ENCODE assay signal across 26 mouse cellular contexts in the genomic region with DNA sequence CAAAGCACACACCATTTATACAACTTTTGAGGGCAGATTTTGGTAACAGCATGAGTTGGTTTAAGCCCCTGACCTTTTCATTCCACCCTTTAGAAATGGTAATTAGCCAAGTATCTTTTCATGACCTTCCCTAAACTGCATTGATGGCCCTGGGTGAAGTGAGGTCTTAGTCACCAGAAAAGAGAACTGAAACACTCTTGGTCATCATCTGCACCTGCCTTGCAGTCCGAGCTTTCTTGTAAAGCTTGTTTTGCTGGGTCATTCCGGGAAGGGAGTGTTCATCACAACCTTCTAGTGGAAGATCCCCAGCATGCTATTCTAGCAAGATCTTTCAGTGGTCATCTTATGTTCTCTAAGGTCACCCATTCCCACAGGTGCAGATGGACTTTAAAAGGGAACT.
DNase-seq lines count a peak whose midpoint lies in the region; ATAC-seq and TF ChIP-seq lines count a peak whose summit lies in the region.
"Had no signal": no experiment of that assay in that cellular context is flagged by ENCODE, and none has a peak within 500 bp of the region (broad histone marks: within the 10 kb centered on the region; RNA-seq: fewer than 3 reads in every experiment).

No protein-coding gene starts in this region.

- no peak overlapping the region for H3K4me2 ChIP-seq in midbrain, embryonic 13.5 days (replicated peaks)
- H3K4me2 ChIP-seq: embryonic facial prominence, embryonic 13.5 days; embryonic facial prominence, embryonic 15.5 days; forebrain, embryonic 12.5 days had no signal

- no peaks in the 10 kb centered on the region for H3K9me3 ChIP-seq in midbrain, embryonic 13.5 days
- H3K9me3 ChIP-seq: embryonic facial prominence, embryonic 13.5 days; embryonic facial prominence, embryonic 15.5 days; forebrain, embryonic 10.5 days; forebrain, embryonic 12.5 days; G1E had no signal

- H3K9ac ChIP-seq in midbrain, embryonic 13.5 days (replicated peaks) = no peak overlapping the region
- H3K9ac ChIP-seq: embryonic facial prominence, embryonic 13.5 days; embryonic facial prominence, embryonic 15.5 days; forebrain, embryonic 12.5 days had no signal

- H3K27ac ChIP-seq in bone marrow macrophage, adult 2 months (ENCODE audit: insufficient read depth, low read depth, low read length) = peak overlapping the region; percentile 57
- H3K27ac ChIP-seq in midbrain, embryonic 13.5 days = no peak overlapping the region
- no peak overlapping the region for H3K27ac ChIP-seq in cerebellum, adult 2 months (ENCODE audit: insufficient read depth, low read length)
- H3K27ac ChIP-seq: embryonic facial prominence, embryonic 13.5 days; embryonic facial prominence, embryonic 15.5 days; forebrain, embryonic 10.5 days; forebrain, embryonic 12.5 days had no signal

- WGBS in midbrain, embryonic 13.5 days = 26% methylated on average over 2 of the region's 2 CpGs
- 78% methylated on average over 2 of the region's 2 CpGs for WGBS in cerebellum, adult 2 months

- no peaks in the 10 kb centered on the region for H3K36me3 ChIP-seq in midbrain, embryonic 13.5 days
- H3K36me3 ChIP-seq: embryonic facial prominence, embryonic 13.5 days; embryonic facial prominence, embryonic 15.5 days; forebrain, embryonic 10.5 days; forebrain, embryonic 12.5 days; G1E had no signal

- no peak for TF ChIP-seq POLR2A in bone marrow macrophage, adult 2 months (IDR thresholded peaks at IDR 0.05; ENCODE audit: borderline replicate concordance, low read depth, low read length)
- TF ChIP-seq POLR2A in cerebellum, adult 2 months (IDR thresholded peaks at IDR 0.05; ENCODE audit: borderline replicate concordance, insufficient read depth, low read length) = no peak

- H3K4me3 ChIP-seq in bone marrow macrophage, adult 2 months (ENCODE audit: insufficient read depth, low read length) = no peak overlapping the region
- no peak overlapping the region for H3K4me3 ChIP-seq in midbrain, embryonic 13.5 days (replicated peaks)
- H3K4me3 ChIP-seq in cerebellum, adult 2 months (replicated peaks; ENCODE audit: insufficient read depth, low read depth, low read length) = no peak overlapping the region
- H3K4me3 ChIP-seq: embryonic facial prominence, embryonic 13.5 days; embryonic facial prominence, embryonic 15.5 days; erythroblast, embryonic 14.5 days; forebrain, embryonic 10.5 days; forebrain, embryonic 12.5 days had no signal

- TF ChIP-seq CTCF in bone marrow macrophage, adult 2 months (IDR thresholded peaks at IDR 0.05; ENCODE audit: low read depth, low read length) = no peak
- TF ChIP-seq CTCF in cerebellum, adult 2 months (IDR thresholded peaks at IDR 0.05; ENCODE audit: borderline replicate concordance, insufficient read depth, low read depth, low read length) = no peak

- peak; percentile 74 for DNase-seq in A20 (ENCODE audit: low read depth, low spot score)
- DNase-seq in ES-CJ7 (ENCODE audit: low read depth, low spot score) = peak; percentile 64
- peak; percentile 74 for DNase-seq in R1 (ENCODE audit: low read depth, low spot score)
- no peak for DNase-seq in testis, postnatal 14 days (ENCODE audit: low spot score)
- no peak for DNase-seq in cerebellum, adult 2 months
- DNase-seq in lung, postnatal 14 days = no peak
- DNase-seq: adrenal gland, adult 8-10 months; adrenal gland, postnatal 25 days; cerebellum, adult 11-12 months; cerebellum, adult 8-10 months; cerebellum, adult 9-11 months; cerebellum, postnatal 14 days; cerebellum, postnatal 36 days; embryo, embryonic 11 days had no signal

- peaks cover 16% of the 10 kb centered on the region for H3K4me1 ChIP-seq in bone marrow macrophage, adult 2 months (ENCODE audit: control insufficient read depth, insufficient read depth, low read length)
- no peaks in the 10 kb centered on the region for H3K4me1 ChIP-seq in midbrain, embryonic 13.5 days (replicated peaks)
- no peaks in the 10 kb centered on the region for H3K4me1 ChIP-seq in cerebellum, adult 2 months (ENCODE audit: control insufficient read depth, insufficient read depth, low read length)
- H3K4me1 ChIP-seq: embryonic facial prominence, embryonic 13.5 days; embryonic facial prominence, embryonic 15.5 days; forebrain, embryonic 12.5 days had no signal

- ATAC-seq in midbrain, embryonic 13.5 days = no peak
- ATAC-seq: activated CD4-positive, CD25-positive, alpha-beta regulatory T cell, adult 4 months; forebrain, embryonic 14.5 days; forebrain, embryonic 16.5 days; Patski had no signal

- H3K27me3 ChIP-seq in midbrain, embryonic 13.5 days = no peaks in the 10 kb centered on the region
- H3K27me3 ChIP-seq in cerebellum, adult 2 months (ENCODE audit: control insufficient read depth, insufficient read depth, low read length) = no peaks in the 10 kb centered on the region
- H3K27me3 ChIP-seq: embryonic facial prominence, embryonic 13.5 days; embryonic facial prominence, embryonic 15.5 days; forebrain, embryonic 12.5 days had no signal

Comparison
In these comparisons a context has a peak if more than half of its experiments do, and no peak if none do; other contexts are left out.
1. DNase-seq: peak in A20 (single experiment), ES-CJ7 (single experiment) and R1 (single experiment); none in testis, postnatal 14 days (single experiment), cerebellum, adult 2 months (0 of 2) and lung, postnatal 14 days (single experiment).